ENCODE assay signal across 8 mouse cellular contexts in genomic region chr1:176814591-176815062, GRCm38 (mm10). TPM values are rescaled to one million over a fixed set of nuclear protein-coding genes. Genes with fewer than 3 reads are reported as not detected.
DNase-seq lines count a peak whose midpoint lies in the region; ATAC-seq and TF ChIP-seq lines count a peak whose summit lies in the region.

Gene Sdccag8, plus strand, starts transcription at chr1:176814660.

- H3K4me2 ChIP-seq in hindbrain, postnatal 0 days (ENCODE audit: low read depth, low read length), result peak within 1 kb of the TSS; percentile 75

- H3K4me1 ChIP-seq in hindbrain, postnatal 0 days (ENCODE audit: insufficient read depth, low read length), result 0 out of 2 replicates have a peak, but pooled peaks cover 4% of the 10 kb centered on the region

- ATAC-seq in hindbrain, postnatal 0 days, result peak; percentile 92
- ATAC-seq in megakaryocyte, adult 5-6 weeks (ENCODE audit: poor library complexity, severe bottlenecking), result peak; percentile 77

- no peaks in the 10 kb centered on the region for H3K9me3 ChIP-seq in hindbrain, postnatal 0 days (ENCODE audit: low read length)

- H3K36me3 ChIP-seq in hindbrain, postnatal 0 days (ENCODE audit: insufficient read depth, low read length), result no peaks in the 10 kb centered on the region

- intact Hi-C loops in left cerebral cortex, adult 2 months (cut with DNase I), result no loop called here

- peak; percentile 20 for TF ChIP-seq CTCF in hindbrain, postnatal 0 days (IDR thresholded peaks at IDR 0.05; ENCODE audit: low read depth)
- TF ChIP-seq CTCF in left cerebral cortex, adult 2 months (IDR thresholded peaks at IDR 0.05), result peak; percentile 6; the same call in 1 of the 2 replicates

- peak; percentile 87 for DNase-seq in WW6 (ENCODE audit: low read depth, low spot score)
- peak; percentile 72 to 87 for DNase-seq in cerebellum, postnatal 4 days (ENCODE audit: low spot score in 2 of 2)
- DNase-seq in gastrocnemius, adult 18-20 months (ENCODE audit: low spot score), result peak; percentile 96
- DNase-seq in hindbrain, postnatal 0 days (ENCODE audit: low spot score), result peak; percentile 97
- peak; percentile 87 to 94 for DNase-seq in left cerebral cortex, adult 2 months (ENCODE audit: extremely low spot score in 1 of 2, low spot score in 2 of 2)
- peak; percentile 94 to 95 for DNase-seq in right cerebral cortex, adult 2 months (ENCODE audit: low spot score in 2 of 2)
- DNase-seq in urinary bladder, postnatal 14 days (ENCODE audit: low spot score), result peak; percentile 95

- H3K9ac ChIP-seq in hindbrain, postnatal 0 days (replicated peaks; ENCODE audit: low read length), result peak within 1 kb of the TSS; percentile 88

- WGBS in hindbrain, postnatal 0 days, result under 1% methylated on average over 25 of the region's 25 CpGs

- peak within 1 kb of the TSS; percentile 99 for H3K27ac ChIP-seq in hindbrain, postnatal 0 days
- peak within 1 kb of the TSS; percentile 94 for H3K27ac ChIP-seq in left cerebral cortex, adult 2 months

- no peaks in the 10 kb centered on the region for H3K27me3 ChIP-seq in hindbrain, postnatal 0 days (ENCODE audit: insufficient read depth, low read length)

- peak within 1 kb of the TSS; percentile 75 for H3K4me3 ChIP-seq in hindbrain, postnatal 0 days (ENCODE audit: low read length)
- H3K4me3 ChIP-seq in left cerebral cortex, adult 2 months, result peak within 1 kb of the TSS; percentile 85

RNA-seq across cellular contexts. Expression of gene Sdccag8, which starts in this region (rescaled TPM):
- 1 to 10 TPM; 4.2 to 5.2 TPM for total RNA-seq in gastrocnemius, adult 18-20 months (2021)
- total RNA-seq in hindbrain, postnatal 0 days (2014; rRNA removed), result 7.7 and 10.1 TPM in 2 replicates
- 23.1 and 26.3 TPM in 2 replicates for polyA plus RNA-seq in hindbrain, postnatal 0 days (2015; fragmentation: Nextera tagmentation; extraction: Ambion mirVana)
- 10 to 100 TPM; 17.6 TPM for total RNA-seq in left cerebral cortex, adult 2 months (2021)
- total RNA-seq in megakaryocyte, adult 5-6 weeks (2015), result 17.5 and 24.1 TPM in 2 replicates
- 55.3 and 59.3 TPM in 2 replicates for total RNA-seq in megakaryocyte, adult 5-6 weeks (2017)

Comparison
In these comparisons a context has a peak if more than half of its experiments do, and no peak if none do; other contexts are left out.
1. Peak in every context shown above with its lines: DNase-seq, ATAC-seq, H3K4me3 ChIP-seq and H3K27ac ChIP-seq.